20 mouse cellular contexts compared by ENCODE assay signal in the genomic region with DNA sequence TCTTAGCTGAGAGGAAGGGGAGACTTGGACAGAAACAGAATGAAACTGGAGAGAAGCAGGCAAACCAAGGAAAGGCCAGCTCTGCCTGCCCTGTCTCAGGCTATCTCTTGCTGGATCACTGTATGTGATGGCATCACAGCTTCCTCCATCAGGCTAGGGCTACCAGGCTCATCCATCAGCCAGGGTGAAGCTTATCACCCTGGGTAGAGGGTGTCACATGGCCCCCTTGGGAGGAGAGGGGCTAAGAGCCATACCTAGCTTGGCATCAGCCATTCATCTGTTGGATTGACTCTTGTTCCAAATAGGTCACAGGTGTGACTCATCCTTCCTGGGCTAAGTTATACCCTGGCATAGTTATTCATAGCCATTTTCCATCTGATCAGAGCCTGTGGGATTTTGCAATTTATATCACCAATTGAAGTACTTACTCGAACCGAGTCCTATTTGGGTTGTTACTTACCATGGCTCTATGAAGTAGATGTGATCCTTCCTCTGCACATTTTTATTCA.
"Had no signal": no experiment of that assay in that cellular context is flagged by ENCODE, and none has a peak within 500 bp of the region (broad histone marks: within the 10 kb centered on the region; RNA-seq: fewer than 3 reads in every experiment).

No protein-coding gene starts in this region.

- H3K27me3 ChIP-seq: lung, embryonic 15.5 days; midbrain, embryonic 13.5 days; neural tube, embryonic 13.5 days; neural tube, embryonic 15.5 days had no signal

- H3K4me1 ChIP-seq: megakaryocyte, embryonic 14.5 days had no signal

- H3K9me3 ChIP-seq: lung, embryonic 15.5 days; megakaryocyte, embryonic 14.5 days; midbrain, embryonic 13.5 days; neural tube, embryonic 13.5 days; neural tube, embryonic 15.5 days had no signal

- H3K27ac ChIP-seq: lung, embryonic 15.5 days; macrophage; midbrain, embryonic 13.5 days; neural tube, embryonic 13.5 days; neural tube, embryonic 15.5 days had no signal

- H3K4me2 ChIP-seq: lung, embryonic 15.5 days; midbrain, embryonic 11.5 days; midbrain, embryonic 13.5 days; neural tube, embryonic 13.5 days; neural tube, embryonic 15.5 days had no signal

- H3K9ac ChIP-seq: lung, embryonic 15.5 days; midbrain, embryonic 13.5 days; neural tube, embryonic 13.5 days; neural tube, embryonic 15.5 days had no signal

- H3K4me3 ChIP-seq: lung, embryonic 15.5 days; megakaryocyte, embryonic 14.5 days; midbrain, embryonic 13.5 days; myocyte; neural tube, embryonic 13.5 days; neural tube, embryonic 15.5 days had no signal

- H3K36me3 ChIP-seq: lung, embryonic 15.5 days; midbrain, embryonic 13.5 days; neural tube, embryonic 13.5 days; neural tube, embryonic 15.5 days had no signal

- DNase-seq: lung, adult 2 months; lung, postnatal 14 days; lung, postnatal 36 days; retina, postnatal 1 day; right cerebral cortex, adult 18-20 months; right cerebral cortex, postnatal 25 days; right cerebral cortex, postnatal 4 days; spleen, adult 18-20 months; thymus, adult 18-20 months; thymus, postnatal 14 days; thymus, postnatal 36 days had no signal

- ATAC-seq: lung, postnatal 0 days had no signal
